In the genomic region with DNA sequence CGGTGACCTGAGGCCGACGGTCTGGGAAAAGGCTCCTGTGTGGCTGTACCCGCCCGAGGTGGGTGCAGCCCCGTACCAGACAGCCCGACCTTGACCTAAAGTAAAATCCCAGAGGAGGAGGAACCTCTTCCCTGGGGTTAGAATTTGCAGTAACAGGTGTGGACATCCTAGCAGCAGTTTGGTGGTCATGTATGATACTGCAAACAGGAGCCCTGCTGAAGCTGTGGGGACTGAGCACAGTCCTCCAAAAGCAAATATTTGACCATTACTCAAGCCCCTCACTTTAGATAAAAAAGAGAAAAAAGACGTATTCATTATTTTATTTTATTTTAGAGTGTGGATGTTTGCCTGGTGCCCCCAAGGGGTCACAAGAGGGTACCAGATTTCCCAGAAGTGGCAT, we compare ENCODE assay signal across 8 mouse cellular contexts. TPM values are rescaled to one million over a fixed set of nuclear protein-coding genes. Genes with fewer than 3 reads are reported as not detected.
A peak's percentile ranks its signal among the peaks of the same experiment; 100 is the strongest.
DNase-seq lines count a peak whose midpoint lies in the region; ATAC-seq and TF ChIP-seq lines count a peak whose summit lies in the region.

No protein-coding gene starts in this region.

- H3K9ac ChIP-seq in neural tube, embryonic 11.5 days (ENCODE audit: low read length), result peak overlapping the region; percentile 91
- peak overlapping the region; percentile 94 for H3K9ac ChIP-seq in liver, embryonic 11.5 days (ENCODE audit: low read depth, low read length)
- H3K9ac ChIP-seq in stomach, postnatal 0 days (ENCODE audit: low read length), result peak overlapping the region; percentile 85

- TF ChIP-seq EP300 in stomach, postnatal 0 days (optimal IDR thresholded peaks at IDR 0.05), result no peak

- TF ChIP-seq CTCF in cerebellum, adult 2 months (IDR thresholded peaks at IDR 0.05; ENCODE audit: borderline replicate concordance, insufficient read depth, low read depth, low read length), result no peak
- TF ChIP-seq CTCF in stomach, postnatal 0 days (IDR thresholded peaks at IDR 0.05; ENCODE audit: low read depth), result no peak

- ATAC-seq in neural tube, embryonic 11.5 days (ENCODE audit: insufficient read depth, low FRiP score, low TSS enrichment), result no peak
- no peak for ATAC-seq in liver, embryonic 11.5 days (replicated peaks; ENCODE audit: low FRiP score)
- ATAC-seq in stomach, postnatal 0 days (ENCODE audit: low FRiP score, low TSS enrichment), result no peak

- 6% methylated on average over 8 of the region's 8 CpGs for WGBS in cerebellum, adult 2 months
- WGBS in neural tube, embryonic 11.5 days, result 6% methylated on average over 8 of the region's 8 CpGs
- WGBS in liver, embryonic 11.5 days, result under 1% methylated on average over 8 of the region's 8 CpGs
- WGBS in stomach, postnatal 0 days, result 2% methylated on average over 8 of the region's 8 CpGs

- no peaks in the 10 kb centered on the region for H3K27me3 ChIP-seq in cerebellum, adult 2 months (ENCODE audit: control insufficient read depth, insufficient read depth, low read length)
- no peaks in the 10 kb centered on the region for H3K27me3 ChIP-seq in neural tube, embryonic 11.5 days (ENCODE audit: control insufficient read depth, insufficient read depth, low read length)
- no peaks in the 10 kb centered on the region for H3K27me3 ChIP-seq in liver, embryonic 11.5 days (replicated peaks; ENCODE audit: control insufficient read depth, insufficient read depth, low read length)
- H3K27me3 ChIP-seq in stomach, postnatal 0 days (ENCODE audit: control insufficient read depth, insufficient read depth, low read length), result no peaks in the 10 kb centered on the region

- no peak for TF ChIP-seq POLR2A in cerebellum, adult 2 months (IDR thresholded peaks at IDR 0.05; ENCODE audit: borderline replicate concordance, insufficient read depth, low read length)

- peak overlapping the region; percentile 73 for H3K4me2 ChIP-seq in neural tube, embryonic 11.5 days (ENCODE audit: low read depth)
- H3K4me2 ChIP-seq in liver, embryonic 11.5 days, result peak overlapping the region; percentile 94
- H3K4me2 ChIP-seq in stomach, postnatal 0 days (replicated peaks; ENCODE audit: low read depth), result peak overlapping the region; percentile 86

- peaks cover 26% of the 10 kb centered on the region for H3K4me1 ChIP-seq in cerebellum, adult 2 months (ENCODE audit: control insufficient read depth, insufficient read depth, low read length)
- H3K4me1 ChIP-seq in neural tube, embryonic 11.5 days (ENCODE audit: control insufficient read depth, insufficient read depth, low read length), result peaks cover 12% of the 10 kb centered on the region
- H3K4me1 ChIP-seq in liver, embryonic 11.5 days (replicated peaks; ENCODE audit: control insufficient read depth, insufficient read depth, low read length), result peaks cover 48% of the 10 kb centered on the region
- peaks cover 6% of the 10 kb centered on the region; the same call in 1 of the 2 replicates for H3K4me1 ChIP-seq in stomach, postnatal 0 days (replicated peaks; ENCODE audit: control insufficient read depth, insufficient read depth)

- peak overlapping the region; percentile 71 for H3K4me3 ChIP-seq in cerebellum, adult 2 months (replicated peaks; ENCODE audit: insufficient read depth, low read depth, low read length)
- peak overlapping the region; percentile 79 for H3K4me3 ChIP-seq in neural tube, embryonic 11.5 days (ENCODE audit: low read depth, low read length)
- H3K4me3 ChIP-seq in liver, embryonic 11.5 days (ENCODE audit: low read depth, low read length), result peak overlapping the region; percentile 82
- H3K4me3 ChIP-seq in stomach, postnatal 0 days (ENCODE audit: low read depth, low read length), result peak overlapping the region; percentile 79

- no peaks in the 10 kb centered on the region for H3K9me3 ChIP-seq in neural tube, embryonic 11.5 days (ENCODE audit: control insufficient read depth, low read length)
- no peaks in the 10 kb centered on the region for H3K9me3 ChIP-seq in liver, embryonic 11.5 days (ENCODE audit: control insufficient read depth, low read length)
- no peaks in the 10 kb centered on the region for H3K9me3 ChIP-seq in stomach, postnatal 0 days (ENCODE audit: control insufficient read depth, low read length)

- H3K36me3 ChIP-seq in neural tube, embryonic 11.5 days (ENCODE audit: control insufficient read depth, insufficient read depth, low read length), result peaks cover 14% of the 10 kb centered on the region
- peaks cover 23% of the 10 kb centered on the region for H3K36me3 ChIP-seq in liver, embryonic 11.5 days (ENCODE audit: control insufficient read depth, insufficient read depth, low read length)
- peaks cover 14% of the 10 kb centered on the region; the same call in 1 of the 2 replicates for H3K36me3 ChIP-seq in stomach, postnatal 0 days (ENCODE audit: control insufficient read depth, insufficient read depth, low read length)

- H3K27ac ChIP-seq in cerebellum, adult 2 months (ENCODE audit: insufficient read depth, low read length), result 0 out of 2 replicates have a peak overlapping the region, but pooled peaks have one; percentile 42
- H3K27ac ChIP-seq in neural tube, embryonic 11.5 days (ENCODE audit: low read depth, low read length), result peak overlapping the region; percentile 42; the same call in 1 of the 2 replicates
- peak overlapping the region; percentile 75; the same call in 1 of the 2 replicates for H3K27ac ChIP-seq in liver, embryonic 11.5 days (ENCODE audit: low read depth, low read length)
- H3K27ac ChIP-seq in stomach, postnatal 0 days (replicated peaks), result peak overlapping the region; percentile 82

- no peak for DNase-seq in cerebellum, adult 2 months
- DNase-seq in cerebellum, postnatal 25 days, result no peak
- no peak for DNase-seq in neural tube, embryonic 11.5 days (ENCODE audit: low spot score)
- no peak for DNase-seq in neural tube, embryonic 10.5 days (ENCODE audit: extremely low spot score, low spot score)
- no peak for DNase-seq in liver, embryonic 11.5 days (ENCODE audit: low spot score)
- no peak for DNase-seq in stomach, postnatal 0 days (ENCODE audit: low spot score)
- DNase-seq in Muller cell, postnatal 12 days (ENCODE audit: inconsistent ontology term), result no peak
- DNase-seq in cerebellum, postnatal 14 days, result no peak

RNA-seq across cellular contexts. Expression of a gene that starts 37.7 kb away (rescaled TPM):
- 124 and 137 TPM in 2 replicates for polyA plus RNA-seq in cerebellum, adult 2 months (2012; rRNA removed)
- polyA plus RNA-seq in neural tube, embryonic 11.5 days (2014; fragmentation: Nextera tagmentation; extraction: Ambion mirVana), result 41.5 and 44.2 TPM in 2 replicates
- polyA plus RNA-seq in liver, embryonic 11.5 days (2014; fragmentation: Nextera tagmentation; extraction: Ambion mirVana), result 20.9 and 22.8 TPM in 2 replicates
- polyA plus RNA-seq in stomach, postnatal 0 days (2015; fragmentation: Nextera tagmentation; extraction: Ambion mirVana), result 28.4 and 30.5 TPM in 2 replicates
